Mouse (Mus musculus) CH12.LX (cell line): ENCODE data around the gene Haao. TPM values are rescaled to one million over a fixed set of nuclear protein-coding genes. Genes with fewer than 3 reads are reported as not detected.

ENCODE experiments used
- DNase-seq: peaks from one replicate; pipeline ENCODE4 v3.0.0-alpha.2; 2013; ENCODE audit errors: extremely low read depth
- H3K27ac ChIP-seq: 2 replicates; pipeline ENCODE4 v1.5.1; 2012; ENCODE audit warnings: low read depth, mild to moderate bottlenecking, control low read depth, moderate library complexity; ENCODE audit not compliant: insufficient read depth
- H3K27me3 ChIP-seq: replicated peaks from 2 replicates; pipeline ENCODE3; 2012; ENCODE audit warnings: inconsistent platforms
- H3K36me3 ChIP-seq, 2 experiments: replicated peaks in 1 of 2; 2 replicates each; pipeline versions ENCODE3 to v1.6.1; 2012; ENCODE audit warnings: inconsistent platforms in 1 of 2, low read length in 1 of 2, mild to moderate bottlenecking in 1 of 2, mixed read lengths in 1 of 2, moderate library complexity in 1 of 2; ENCODE audit not compliant: control insufficient read depth in 1 of 2, insufficient read depth in 1 of 2
- H3K4me1 ChIP-seq, 2 experiments: 2 replicates each; pipeline ENCODE4 v1.6.1; 2012; ENCODE audit warnings: inconsistent platforms in 1 of 2, moderate library complexity in 1 of 2; ENCODE audit not compliant: insufficient read depth in 2 of 2, control insufficient read depth in 1 of 2
- H3K4me2 ChIP-seq: 2 replicates; pipeline ENCODE4 v1.6.1; 2012; ENCODE audit warnings: low read depth, mild to moderate bottlenecking, control low read depth; ENCODE audit not compliant: poor library complexity, insufficient read depth, severe bottlenecking
- H3K4me3 ChIP-seq, 3 experiments: fragments of 150-350 bp in 1 of 3; sonication (generic) in 1 of 3; replicated peaks in 1 of 3; 2 replicates each; pipeline versions ENCODE3 to v1.5.1; 2011 to 2012; ENCODE audit warnings: low read depth in 2 of 3, low read length in 2 of 3, mild to moderate bottlenecking in 2 of 3, moderate library complexity in 2 of 3, control low read depth in 1 of 3, improper control_type of control experiment in 1 of 3, inconsistent platforms in 1 of 3, mixed read lengths in 1 of 3; ENCODE audit not compliant: poor library complexity in 1 of 3
- H3K79me2 ChIP-seq: replicated peaks from 2 replicates; pipeline ENCODE4 v1.6.1; 2012; ENCODE audit warnings: mild to moderate bottlenecking, moderate library complexity; ENCODE audit not compliant: control insufficient read depth, poor library complexity, insufficient read depth, severe bottlenecking; ENCODE audit errors: extremely low read depth
- H3K9ac ChIP-seq: 2 replicates; pipeline ENCODE4 v1.6.1; 2012; ENCODE audit warnings: low read depth, mild to moderate bottlenecking, control low read depth, moderate library complexity; ENCODE audit not compliant: insufficient read depth
- H3K9me3 ChIP-seq: replicated peaks from 2 replicates; pipeline ENCODE3; 2012; ENCODE audit warnings: low read length, inconsistent platforms, mixed read lengths
- CHD1 ChIP-seq: IDR thresholded peaks from 2 replicates; pipeline ENCODE4 v1.6.1; 2012; ENCODE audit warnings: low read depth, low read length, improper control_type of control experiment, inconsistent platforms
- ELF1 ChIP-seq: IDR thresholded peaks from 2 replicates; pipeline ENCODE4 v1.6.1; 2014; ENCODE audit warnings: low read depth, mild to moderate bottlenecking, inconsistent platforms, low read length, improper control_type of control experiment
- ETS1 ChIP-seq: conservative IDR thresholded peaks from 2 replicates; pipeline ENCODE4 v1.6.1; 2012; ENCODE audit warnings: low read depth, mild to moderate bottlenecking, inconsistent platforms, low read length, improper control_type of control experiment, moderate library complexity
- GABPA ChIP-seq: IDR thresholded peaks from 2 replicates; pipeline ENCODE4 v1.6.1; 2012; ENCODE audit warnings: low read depth, low read length, improper control_type of control experiment, inconsistent platforms; ENCODE audit not compliant: insufficient replicate concordance
- IRF4 ChIP-seq: IDR thresholded peaks from 2 replicates; pipeline ENCODE4 v1.6.1; 2014; ENCODE audit warnings: low read depth, mild to moderate bottlenecking, inconsistent platforms, low read length, improper control_type of control experiment
- KAT2A ChIP-seq: IDR thresholded peaks from 2 replicates; pipeline ENCODE4 v1.6.1; 2012; ENCODE audit warnings: low read length, improper control_type of control experiment, inconsistent platforms; ENCODE audit not compliant: insufficient replicate concordance
- MAFK ChIP-seq: IDR thresholded peaks from 2 replicates; pipeline ENCODE4 v1.6.1; 2011; ENCODE audit warnings: low read length, improper control_type of control experiment; ENCODE audit not compliant: insufficient replicate concordance
- MAX ChIP-seq: IDR thresholded peaks from 2 replicates; pipeline ENCODE4 v1.6.1; 2011; ENCODE audit warnings: low read length, improper control_type of control experiment
- MXI1 ChIP-seq: IDR thresholded peaks from 2 replicates; pipeline ENCODE4 v1.6.1; 2011; ENCODE audit warnings: mild to moderate bottlenecking, low read depth, low read length, improper control_type of control experiment
- MYC ChIP-seq: IDR thresholded peaks from 2 replicates; pipeline ENCODE4 v1.6.1; 2011; ENCODE audit warnings: low read depth, mild to moderate bottlenecking, improper control_type of control experiment, low read length
- NELFE ChIP-seq: IDR thresholded peaks from 2 replicates; pipeline ENCODE4 v1.6.1; 2011; ENCODE audit warnings: low read depth, low read length, improper control_type of control experiment
- NRF1 ChIP-seq: IDR thresholded peaks from 2 replicates; pipeline ENCODE4 v1.6.1; 2014; ENCODE audit warnings: low read depth, mild to moderate bottlenecking, inconsistent platforms, low read length, improper control_type of control experiment, moderate library complexity
- PAX5 ChIP-seq: IDR thresholded peaks from 2 replicates; pipeline ENCODE4 v1.6.1; 2012; ENCODE audit warnings: low read length, inconsistent platforms, mixed read lengths
- SIN3A ChIP-seq: IDR thresholded peaks from 2 replicates; pipeline ENCODE4 v1.6.1; 2012; ENCODE audit warnings: low read length, improper control_type of control experiment, inconsistent platforms
- SMC3 ChIP-seq: IDR thresholded peaks from 2 replicates; pipeline ENCODE4 v1.6.1; 2011; ENCODE audit warnings: low read depth, low read length, improper control_type of control experiment
- UBTF ChIP-seq: IDR thresholded peaks from 2 replicates; pipeline ENCODE4 v1.6.1; 2012; ENCODE audit warnings: low read depth, mild to moderate bottlenecking, inconsistent platforms, low read length, improper control_type of control experiment, moderate library complexity
- ZC3H11A ChIP-seq: IDR thresholded peaks from 2 replicates; pipeline ENCODE4 v1.6.1; 2012; ENCODE audit warnings: low read depth, mild to moderate bottlenecking, inconsistent platforms, low read length, improper control_type of control experiment
- ZMIZ1 ChIP-seq: IDR thresholded peaks from 2 replicates; pipeline ENCODE4 v1.6.1; 2012; ENCODE audit warnings: low read depth, mild to moderate bottlenecking, inconsistent platforms, low read length, improper control_type of control experiment
- dilution Hi-C: fragments of 300-500 bp; cut with MboI; formaldehyde crosslinking; loops from 2 replicates; pipeline ENCODE4 v1.14.3; 2020; ENCODE audit warnings: low sequenced_read_pairs; ENCODE audit not compliant: extremely low pct_unique_long_range_greater_than_20kb, extremely low pct_ligation_motif_present
- in situ Hi-C: fragments of 300-500 bp; cut with MboI; formaldehyde crosslinking; loops from 3 replicates; pipeline ENCODE4 v1.14.3; 2019; ENCODE audit warnings: low sequenced_read_pairs, low pct_ligation_motif_present, low pct_unique_long_range_greater_than_20kb, mixed read lengths
- polyA plus RNA-seq: library from polyadenylated mRNA; unstranded; fragments of >175 nt; gene quantifications from 2 replicates; pipeline ENCODE4 v1.2.1, GENCODE M21; 2012; ENCODE audit warnings: low read depth; ENCODE audit not compliant: insufficient read length
- total RNA-seq, 2 experiments: library from RNA; depleted of rRNA; stranded (reverse); fragments of 300-350 nt in 1 of 2; fragments of >200 nt in 1 of 2; gene quantifications; 2 replicates each; pipeline ENCODE4 v1.2.3; 2012 to 2014

The Haao gene
- total and polyA plus RNA-seq, 3 experiments: 18.6 to 30.6 (median 19.1) TPM

DNA sequence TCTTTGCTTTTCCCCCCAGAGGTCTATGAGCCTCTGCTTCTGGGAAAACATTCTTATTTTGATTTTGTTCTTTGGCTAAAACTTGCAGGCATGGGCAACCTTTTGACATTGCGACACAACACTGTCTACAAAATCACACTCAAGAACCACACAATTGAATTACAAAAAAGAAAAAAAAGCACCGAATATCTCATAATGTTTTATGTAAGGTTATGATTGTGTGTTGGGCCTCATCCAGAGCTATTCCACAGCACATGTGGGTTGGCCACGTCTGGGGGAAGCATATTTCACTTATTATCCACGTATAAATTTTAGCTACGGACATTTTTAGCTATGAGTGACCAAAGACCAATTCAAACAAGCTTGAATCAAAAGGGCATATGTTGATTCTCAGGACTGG, 38.0 kb upstream of the Haao start:
- Histone ChIP-seq H3K9ac (no peak overlapping the region), H3K36me3 (no peaks in the 10 kb centered on the region), H3K4me3 (no peak overlapping the region), H3K4me1 (no peaks in the 10 kb centered on the region), H3K27me3 (no peaks in the 10 kb centered on the region), H3K4me2 (no peak overlapping the region), H3K79me2 (no peaks in the 10 kb centered on the region), H3K9me3 (no peaks in the 10 kb centered on the region), H3K27ac (no peak overlapping the region)
- no peak for DNase-seq
- in situ Hi-C loops (no loop called here), dilution Hi-C loops (no loop called here)
- TF ChIP-seq MYC (no peak), MXI1 (no peak), KAT2A (no peak), GABPA (no peak), SIN3A (no peak), ZC3H11A (no peak), IRF4 (no peak), UBTF (no peak), ZMIZ1 (no peak), NRF1 (no peak), CHD1 (no peak)

DNA sequence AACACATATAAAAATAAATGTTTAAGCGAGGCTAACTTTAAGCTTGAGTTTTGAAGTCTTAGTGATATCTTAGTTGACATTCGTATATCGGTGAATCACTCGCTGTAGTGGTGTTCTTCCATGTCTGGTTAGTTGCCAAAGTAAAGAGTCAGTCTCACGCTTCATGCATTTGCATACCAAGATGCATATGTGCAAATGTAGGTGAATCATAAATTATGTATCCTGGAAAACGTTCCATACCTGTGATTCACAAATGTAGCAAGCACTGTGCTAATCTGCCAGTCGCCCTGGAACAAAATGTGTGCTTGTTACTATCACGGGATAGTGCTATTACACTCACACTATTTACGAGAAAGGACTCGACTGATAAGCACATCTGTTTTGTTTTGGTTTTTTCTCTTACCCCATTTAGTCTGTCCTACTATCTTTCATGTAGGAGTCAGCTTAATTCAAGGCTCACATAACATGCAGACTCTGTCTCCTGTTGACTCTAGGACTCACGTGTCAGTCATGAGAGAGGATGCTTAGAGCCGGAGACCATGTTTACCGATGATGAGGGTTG, 37.3 kb upstream of the Haao start:
- Histone ChIP-seq H3K4me1 (0 out of 4 replicates have a peak, but pooled peaks cover 0 to 1% of the 10 kb centered on the region in 2 experiments), H3K9ac (no peak overlapping the region), H3K36me3 (no peaks in the 10 kb centered on the region), H3K27ac (no peak overlapping the region), H3K4me3 (no peak overlapping the region), H3K79me2 (no peaks in the 10 kb centered on the region), H3K27me3 (no peaks in the 10 kb centered on the region), H3K4me2 (no peak overlapping the region), H3K9me3 (no peaks in the 10 kb centered on the region)
- TF ChIP-seq ELF1: no peak
- TF ChIP-seq MAFK: no peak
- TF ChIP-seq MAX: no peak
- TF ChIP-seq SMC3: no peak
- no peak for TF ChIP-seq ETS1
- TF ChIP-seq NELFE: no peak
- no peak for TF ChIP-seq CHD1
- no peak for TF ChIP-seq PAX5
- DNase-seq: no peak
- dilution Hi-C loops (no loop called here), in situ Hi-C loops (no loop called here)
